Mouse (Mus musculus) adrenal gland, adult 8-10 months (tissue): ENCODE results near the gene 2210408I21Rik. TPM values are rescaled to one million over a fixed set of nuclear protein-coding genes. Genes with fewer than 3 reads are reported as not detected.

Experiments used
- DNase-seq: peaks from one replicate; pipeline ENCODE4 v3.0.0; 2022
- total RNA-seq, 4 experiments: library from RNA; stranded (reverse); gene quantifications; 2 replicates each; pipeline ENCODE4 v1.2.4; 2022

The 2210408I21Rik gene
- total RNA-seq, 4 experiments from 2014 or later, result 7.4 to 13.3 (median 12.1) TPM

- no peak for DNase-seq
These were observed 143.5 kb downstream of the 2210408I21Rik start for GRCm38 (mm10) chr13:77278659-77279413.

- DNase-seq, result no peak
These were observed 160.2 kb downstream of the 2210408I21Rik start for GRCm38 (mm10) chr13:77295519-77295918.

- no peak for DNase-seq
These were observed 188.8 kb downstream of the 2210408I21Rik start for GRCm38 (mm10) chr13:77324101-77324500.

GRCm38 (mm10) chr13:77326174-77326959, 191.0 kb downstream of the 2210408I21Rik start:
- no peak for DNase-seq

- DNase-seq, result no peak
These were observed 206.8 kb downstream of the 2210408I21Rik start for GRCm38 (mm10) chr13:77342097-77342496.

GRCm38 (mm10) chr13:77385448-77385970, 250.2 kb downstream of the 2210408I21Rik start:
- no peak for DNase-seq

GRCm38 (mm10) chr13:77386001-77386400, 250.7 kb downstream of the 2210408I21Rik start:
- no peak for DNase-seq

- no peak for DNase-seq
These were observed 252.8 kb downstream of the 2210408I21Rik start for GRCm38 (mm10) chr13:77388148-77388547.

GRCm38 (mm10) chr13:77389209-77389608, 253.9 kb downstream of the 2210408I21Rik start:
- DNase-seq, result no peak

GRCm38 (mm10) chr13:77396374-77396773, 261.0 kb downstream of the 2210408I21Rik start:
- DNase-seq, result no peak

- no peak for DNase-seq
These were observed 261.6 kb downstream of the 2210408I21Rik start for GRCm38 (mm10) chr13:77396981-77397380.

GRCm38 (mm10) chr13:77397646-77398045, 262.3 kb downstream of the 2210408I21Rik start:
- no peak for DNase-seq

GRCm38 (mm10) chr13:77398477-77398876, 263.1 kb downstream of the 2210408I21Rik start:
- no peak for DNase-seq

- no peak for DNase-seq
These were observed 265.4 kb downstream of the 2210408I21Rik start for GRCm38 (mm10) chr13:77400762-77401161.

- DNase-seq, result no peak
These were observed 273.2 kb downstream of the 2210408I21Rik start for GRCm38 (mm10) chr13:77408530-77408929.

GRCm38 (mm10) chr13:77409804-77410203, 274.5 kb downstream of the 2210408I21Rik start:
- no peak for DNase-seq

- DNase-seq, result no peak
These were observed 277.5 kb downstream of the 2210408I21Rik start for GRCm38 (mm10) chr13:77412829-77413228.

- DNase-seq, result no peak
These were observed 314.7 kb downstream of the 2210408I21Rik start for GRCm38 (mm10) chr13:77450007-77450567.

GRCm38 (mm10) chr13:77470093-77470621, 334.8 kb downstream of the 2210408I21Rik start:
- no peak for DNase-seq

- DNase-seq, result no peak
These were observed 341.1 kb downstream of the 2210408I21Rik start for GRCm38 (mm10) chr13:77476420-77476819.

GRCm38 (mm10) chr13:77478425-77479119, 343.2 kb downstream of the 2210408I21Rik start:
- no peak for DNase-seq
